Mouse (Mus musculus) CH12.LX (cell line): Measurements from ENCODE around the gene Supt16. TPM values are rescaled to one million over a fixed set of nuclear protein-coding genes. Genes with fewer than 3 reads are reported as not detected.

Source experiments
- DNase-seq: peaks from one replicate; pipeline ENCODE4 v3.0.0-alpha.2; 2013; ENCODE audit errors: extremely low read depth
- H3K27ac ChIP-seq: 2 replicates; pipeline ENCODE4 v1.5.1; 2012; ENCODE audit warnings: low read depth, mild to moderate bottlenecking, control low read depth, moderate library complexity; ENCODE audit not compliant: insufficient read depth
- H3K27me3 ChIP-seq: replicated peaks from 2 replicates; pipeline ENCODE3; 2012; ENCODE audit warnings: inconsistent platforms
- H3K36me3 ChIP-seq, 2 experiments: replicated peaks in 1 of 2; 2 replicates each; pipeline versions ENCODE3 to v1.6.1; 2012; ENCODE audit warnings: inconsistent platforms in 1 of 2, low read length in 1 of 2, mild to moderate bottlenecking in 1 of 2, mixed read lengths in 1 of 2, moderate library complexity in 1 of 2; ENCODE audit not compliant: control insufficient read depth in 1 of 2, insufficient read depth in 1 of 2
- H3K4me1 ChIP-seq, 2 experiments: 2 replicates each; pipeline ENCODE4 v1.6.1; 2012; ENCODE audit warnings: inconsistent platforms in 1 of 2, moderate library complexity in 1 of 2; ENCODE audit not compliant: insufficient read depth in 2 of 2, control insufficient read depth in 1 of 2
- H3K4me2 ChIP-seq: 2 replicates; pipeline ENCODE4 v1.6.1; 2012; ENCODE audit warnings: low read depth, mild to moderate bottlenecking, control low read depth; ENCODE audit not compliant: poor library complexity, insufficient read depth, severe bottlenecking
- H3K4me3 ChIP-seq, 3 experiments: fragments of 150-350 bp in 1 of 3; sonication (generic) in 1 of 3; replicated peaks in 1 of 3; 2 replicates each; pipeline versions ENCODE3 to v1.5.1; 2011 to 2012; ENCODE audit warnings: low read depth in 2 of 3, low read length in 2 of 3, mild to moderate bottlenecking in 2 of 3, moderate library complexity in 2 of 3, control low read depth in 1 of 3, improper control_type of control experiment in 1 of 3, inconsistent platforms in 1 of 3, mixed read lengths in 1 of 3; ENCODE audit not compliant: poor library complexity in 1 of 3
- H3K79me2 ChIP-seq: replicated peaks from 2 replicates; pipeline ENCODE4 v1.6.1; 2012; ENCODE audit warnings: mild to moderate bottlenecking, moderate library complexity; ENCODE audit not compliant: control insufficient read depth, poor library complexity, insufficient read depth, severe bottlenecking; ENCODE audit errors: extremely low read depth
- H3K9ac ChIP-seq: 2 replicates; pipeline ENCODE4 v1.6.1; 2012; ENCODE audit warnings: low read depth, mild to moderate bottlenecking, control low read depth, moderate library complexity; ENCODE audit not compliant: insufficient read depth
- H3K9me3 ChIP-seq: replicated peaks from 2 replicates; pipeline ENCODE3; 2012; ENCODE audit warnings: low read length, inconsistent platforms, mixed read lengths
- BHLHE40 ChIP-seq: IDR thresholded peaks from 2 replicates; pipeline ENCODE4 v1.6.1; 2011; ENCODE audit warnings: mild to moderate bottlenecking, low read depth, low read length, improper control_type of control experiment
- CHD1 ChIP-seq: IDR thresholded peaks from 2 replicates; pipeline ENCODE4 v1.6.1; 2012; ENCODE audit warnings: low read depth, low read length, improper control_type of control experiment, inconsistent platforms
- EP300 ChIP-seq: IDR thresholded peaks from 2 replicates; pipeline ENCODE4 v1.6.1; 2011; ENCODE audit warnings: low read length, improper control_type of control experiment
- ETS1 ChIP-seq: conservative IDR thresholded peaks from 2 replicates; pipeline ENCODE4 v1.6.1; 2012; ENCODE audit warnings: low read depth, mild to moderate bottlenecking, inconsistent platforms, low read length, improper control_type of control experiment, moderate library complexity
- GABPA ChIP-seq: IDR thresholded peaks from 2 replicates; pipeline ENCODE4 v1.6.1; 2012; ENCODE audit warnings: low read depth, low read length, improper control_type of control experiment, inconsistent platforms; ENCODE audit not compliant: insufficient replicate concordance
- HCFC1 ChIP-seq: IDR thresholded peaks from 2 replicates; pipeline ENCODE4 v1.6.1; 2012; ENCODE audit warnings: low read depth, mild to moderate bottlenecking, inconsistent platforms, low read length, improper control_type of control experiment
- IRF4 ChIP-seq: IDR thresholded peaks from 2 replicates; pipeline ENCODE4 v1.6.1; 2014; ENCODE audit warnings: low read depth, mild to moderate bottlenecking, inconsistent platforms, low read length, improper control_type of control experiment
- JUN ChIP-seq: IDR thresholded peaks from 2 replicates; pipeline ENCODE4 v1.6.1; 2011; ENCODE audit warnings: low read depth, mild to moderate bottlenecking, low read length, improper control_type of control experiment, moderate library complexity; ENCODE audit not compliant: insufficient read depth
- JUND ChIP-seq: conservative IDR thresholded peaks from 2 replicates; pipeline ENCODE4 v1.6.1; 2011; ENCODE audit warnings: low read depth, low read length, improper control_type of control experiment
- MAFK ChIP-seq: IDR thresholded peaks from 2 replicates; pipeline ENCODE4 v1.6.1; 2011; ENCODE audit warnings: low read length, improper control_type of control experiment; ENCODE audit not compliant: insufficient replicate concordance
- MAZ ChIP-seq: IDR thresholded peaks from 2 replicates; pipeline ENCODE4 v1.6.1; 2012; ENCODE audit warnings: low read depth, mild to moderate bottlenecking, inconsistent platforms, low read length, improper control_type of control experiment, moderate library complexity
- MYC ChIP-seq: IDR thresholded peaks from 2 replicates; pipeline ENCODE4 v1.6.1; 2011; ENCODE audit warnings: low read depth, mild to moderate bottlenecking, improper control_type of control experiment, low read length
- NRF1 ChIP-seq: IDR thresholded peaks from 2 replicates; pipeline ENCODE4 v1.6.1; 2014; ENCODE audit warnings: low read depth, mild to moderate bottlenecking, inconsistent platforms, low read length, improper control_type of control experiment, moderate library complexity
- PAX5 ChIP-seq: IDR thresholded peaks from 2 replicates; pipeline ENCODE4 v1.6.1; 2012; ENCODE audit warnings: low read length, inconsistent platforms, mixed read lengths
- POLR2AphosphoS2 ChIP-seq: IDR thresholded peaks from 2 replicates; pipeline ENCODE4 v1.6.1; 2011; ENCODE audit warnings: low read depth, low read length, improper control_type of control experiment
- RAD21 ChIP-seq: IDR thresholded peaks from 2 replicates; pipeline ENCODE4 v1.6.1; 2011; ENCODE audit warnings: low read depth, mild to moderate bottlenecking, low read length, improper control_type of control experiment, moderate library complexity
- SMC3 ChIP-seq: IDR thresholded peaks from 2 replicates; pipeline ENCODE4 v1.6.1; 2011; ENCODE audit warnings: low read depth, low read length, improper control_type of control experiment
- TBP ChIP-seq: conservative IDR thresholded peaks from 2 replicates; pipeline ENCODE4 v1.6.1; 2011; ENCODE audit warnings: low read depth, low read length, improper control_type of control experiment
- UBTF ChIP-seq: IDR thresholded peaks from 2 replicates; pipeline ENCODE4 v1.6.1; 2012; ENCODE audit warnings: low read depth, mild to moderate bottlenecking, inconsistent platforms, low read length, improper control_type of control experiment, moderate library complexity
- USF2 ChIP-seq: conservative IDR thresholded peaks from 2 replicates; pipeline ENCODE4 v1.6.1; 2011; ENCODE audit warnings: low read depth, low read length, improper control_type of control experiment
- ZKSCAN1 ChIP-seq: IDR thresholded peaks from 2 replicates; pipeline ENCODE4 v1.6.1; 2012; ENCODE audit warnings: low read depth, inconsistent platforms, low read length, improper control_type of control experiment, borderline replicate concordance
- ZNF384 ChIP-seq: IDR thresholded peaks from 2 replicates; pipeline ENCODE4 v1.6.1; 2012; ENCODE audit warnings: low read depth, low read length, improper control_type of control experiment, inconsistent platforms
- dilution Hi-C: fragments of 300-500 bp; cut with MboI; formaldehyde crosslinking; loops from 2 replicates; pipeline ENCODE4 v1.14.3; 2020; ENCODE audit warnings: low sequenced_read_pairs; ENCODE audit not compliant: extremely low pct_unique_long_range_greater_than_20kb, extremely low pct_ligation_motif_present
- in situ Hi-C: fragments of 300-500 bp; cut with MboI; formaldehyde crosslinking; loops from 3 replicates; pipeline ENCODE4 v1.14.3; 2019; ENCODE audit warnings: low sequenced_read_pairs, low pct_ligation_motif_present, low pct_unique_long_range_greater_than_20kb, mixed read lengths
- polyA plus RNA-seq: library from polyadenylated mRNA; unstranded; fragments of >175 nt; gene quantifications from 2 replicates; pipeline ENCODE4 v1.2.1, GENCODE M21; 2012; ENCODE audit warnings: low read depth; ENCODE audit not compliant: insufficient read length
- total RNA-seq, 2 experiments: library from RNA; depleted of rRNA; stranded (reverse); fragments of 300-350 nt in 1 of 2; fragments of >200 nt in 1 of 2; gene quantifications; 2 replicates each; pipeline ENCODE4 v1.2.3; 2012 to 2014

The Supt16 gene
- total and polyA plus RNA-seq, 3 experiments = 64.8 to 114 (median 78.6) TPM

DNA sequence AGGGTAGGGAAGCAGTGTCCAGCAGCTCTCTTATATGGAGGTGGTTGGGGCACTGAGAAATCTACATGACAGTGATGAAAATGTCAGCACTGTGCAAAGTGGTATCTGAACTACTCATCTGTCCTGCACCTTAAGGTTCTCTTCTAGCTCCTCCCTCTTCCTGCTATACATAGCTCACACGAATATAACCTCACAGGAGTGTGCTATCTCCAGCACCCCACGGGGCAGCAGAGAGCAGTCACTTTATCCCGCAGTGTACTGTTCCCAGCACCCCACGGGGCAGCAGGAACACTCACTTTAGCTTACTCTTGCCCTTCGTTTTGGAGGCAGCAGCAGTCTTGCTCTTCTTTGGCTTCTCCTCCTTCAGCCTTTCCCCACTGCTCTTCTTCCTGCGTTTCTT lies 35.0 kb upstream of the Supt16 start:
- H3K9ac ChIP-seq = no peak overlapping the region
- peaks cover 11% of the 10 kb centered on the region for H3K79me2 ChIP-seq
- no peak overlapping the region for H3K4me2 ChIP-seq
- H3K27me3 ChIP-seq = no peaks in the 10 kb centered on the region
- dilution Hi-C loops (no loop called here), in situ Hi-C loops (no loop called here)
- peaks cover 0 to 12% of the 10 kb centered on the region in 2 experiments; a peak in 2 of 4 replicates for H3K4me1 ChIP-seq
- H3K27ac ChIP-seq = no peak overlapping the region
- peaks cover 72 to 98% of the 10 kb centered on the region in 2 experiments for H3K36me3 ChIP-seq
- no peak overlapping the region for H3K4me3 ChIP-seq
- no peaks in the 10 kb centered on the region for H3K9me3 ChIP-seq
- TF ChIP-seq PAX5 (no peak), ZNF384 (no peak), USF2 (no peak), BHLHE40 (no peak), GABPA (no peak), RAD21 (no peak), ZKSCAN1 (no peak), POLR2AphosphoS2 (no peak), MYC (no peak), SMC3 (no peak), CHD1 (no peak), NRF1 (no peak), IRF4 (no peak), MAFK (no peak), JUN (no peak), JUND (no peak), ETS1 (no peak), MAZ (no peak), HCFC1 (no peak), EP300 (no peak)
- DNase-seq = no peak

DNA sequence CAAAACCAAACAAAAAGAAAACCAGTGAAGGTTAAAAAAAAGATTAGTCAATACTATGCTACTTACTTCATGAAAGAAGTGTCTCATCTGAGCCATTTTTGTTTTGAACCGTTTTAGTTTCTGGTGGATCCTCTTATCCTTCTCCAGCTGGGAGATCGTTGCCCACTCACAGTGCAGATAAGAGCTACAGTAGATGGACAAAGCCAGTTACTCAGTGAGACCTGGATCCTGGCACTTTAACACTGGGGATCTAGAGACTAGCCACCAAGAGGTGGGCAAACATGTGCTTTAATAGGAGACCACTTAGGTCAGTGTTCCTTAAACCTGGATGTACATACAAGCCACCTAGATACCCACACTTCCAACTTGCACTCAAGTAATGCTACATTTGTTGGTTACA lies 28.8 kb upstream of the Supt16 start:
- H3K27me3 ChIP-seq = no peaks in the 10 kb centered on the region
- no peak overlapping the region for H3K27ac ChIP-seq
- H3K4me3 ChIP-seq = no peak overlapping the region
- peaks cover 0 to 7% of the 10 kb centered on the region in 2 experiments; a peak in 2 of 4 replicates for H3K4me1 ChIP-seq
- H3K4me2 ChIP-seq = no peak overlapping the region
- H3K9me3 ChIP-seq = no peaks in the 10 kb centered on the region
- in situ Hi-C loops (no loop called here), dilution Hi-C loops (no loop called here)
- DNase-seq = no peak
- no peaks in the 10 kb centered on the region for H3K79me2 ChIP-seq
- H3K36me3 ChIP-seq = peaks cover 66 to 100% of the 10 kb centered on the region in 2 experiments
- TF ChIP-seq JUND (no peak), CHD1 (no peak), UBTF (no peak), RAD21 (no peak), TBP (no peak)
- H3K9ac ChIP-seq = no peak overlapping the region
